Mouse (Mus musculus): ENCODE data around the gene Cpt1b.

The Cpt1b gene

GRCm38 (mm10) chr15:89425711-89426121, at the start of gene Cpt1b:
TSS of gene Cpt1b (minus strand) at chr15:89425863.
- no peak for DNase-seq

GRCm38 (mm10) chr15:89475293-89475600, 49.6 kb upstream of the Cpt1b start:
- no peak for DNase-seq

- DNase-seq, result no peak
Measured at GRCm38 (mm10) chr15:89474596-89475292, 49.1 kb upstream of the Cpt1b start.

GRCm38 (mm10) chr15:89473921-89474320, 48.3 kb upstream of the Cpt1b start:
- DNase-seq, result no peak

- DNase-seq, result no peak
Measured at GRCm38 (mm10) chr15:89473370-89473769, 47.7 kb upstream of the Cpt1b start.

GRCm38 (mm10) chr15:89471476-89471875, 45.8 kb upstream of the Cpt1b start:
- no peak for DNase-seq

- no peak for DNase-seq
Measured at GRCm38 (mm10) chr15:89468577-89468976, 42.9 kb upstream of the Cpt1b start.

GRCm38 (mm10) chr15:89465052-89465451, 39.4 kb upstream of the Cpt1b start:
- DNase-seq, result no peak

- no peak for DNase-seq
Measured at GRCm38 (mm10) chr15:89463334-89464235, 37.9 kb upstream of the Cpt1b start.

GRCm38 (mm10) chr15:89462176-89462575, 36.5 kb upstream of the Cpt1b start:
- no peak for DNase-seq

- DNase-seq, result no peak
Measured at GRCm38 (mm10) chr15:89461321-89461720, 35.7 kb upstream of the Cpt1b start.

GRCm38 (mm10) chr15:89460298-89460697, 34.6 kb upstream of the Cpt1b start:
- DNase-seq, result no peak

- no peak for DNase-seq
Measured at GRCm38 (mm10) chr15:89459821-89460220, 34.2 kb upstream of the Cpt1b start.

GRCm38 (mm10) chr15:89458942-89459341, 33.3 kb upstream of the Cpt1b start:
- DNase-seq, result peak in 1 of 2 experiments; percentile 23

GRCm38 (mm10) chr15:89455642-89456041, 30.0 kb upstream of the Cpt1b start:
- no peak for DNase-seq

- DNase-seq, result no peak
Measured at GRCm38 (mm10) chr15:89454857-89455256, 29.2 kb upstream of the Cpt1b start.

- no peak for DNase-seq
Measured at GRCm38 (mm10) chr15:89453865-89454478, 28.3 kb upstream of the Cpt1b start, which contains the start of gene Mapk8ip2. TSS of gene Mapk8ip2 (plus strand) at chr15:89453913.

- DNase-seq, result peak in 1 of 2 experiments; percentile 52
Measured at GRCm38 (mm10) chr15:89452906-89453864, 27.5 kb upstream of the Cpt1b start.

- DNase-seq, result no peak
Measured at GRCm38 (mm10) chr15:89442486-89443070, 16.9 kb upstream of the Cpt1b start.

GRCm38 (mm10) chr15:89435878-89436277, 10.2 kb upstream of the Cpt1b start:
- no peak for DNase-seq

GRCm38 (mm10) chr15:89434136-89434535, 8.5 kb upstream of the Cpt1b start:
- no peak for DNase-seq

GRCm38 (mm10) chr15:89432946-89433345, 7.3 kb upstream of the Cpt1b start:
- no peak for DNase-seq

Measured in spleen, adult 18-20 months (tissue).